Mouse (Mus musculus) gastrocnemius, adult 8-10 months (tissue): ENCODE data around the gene Cend1. TPM values are rescaled to one million over a fixed set of nuclear protein-coding genes. Genes with fewer than 3 reads are reported as not detected.
A peak's percentile ranks its signal among the peaks of the same experiment; 100 is the strongest.

Experiments
- DNase-seq, 2 experiments: peaks; one replicate each; pipeline ENCODE4 v3.0.0; 2022; ENCODE audit warnings: low spot score in 2 of 2
- total RNA-seq, 4 experiments: library from RNA; stranded (reverse); gene quantifications; 2 replicates each; pipeline ENCODE4 v1.2.4; 2022

The Cend1 gene
- total RNA-seq, 4 experiments from 2014 or later = 0.16 to 0.48 TPM; not detected in 2

- no peak for DNase-seq
Measured at GRCm38 (mm10) chr7:141394158-141394557, 35.1 kb downstream of the Cend1 start.

- DNase-seq = no peak
Measured at GRCm38 (mm10) chr7:141392552-141393222, 36.6 kb downstream of the Cend1 start.

- peak; percentile 91 for DNase-seq
Measured at GRCm38 (mm10) chr7:141391625-141392551, 37.4 kb downstream of the Cend1 start, which contains the start of gene Taldo1. Gene Taldo1, plus strand, starts transcription at chr7:141392199.

DNA sequence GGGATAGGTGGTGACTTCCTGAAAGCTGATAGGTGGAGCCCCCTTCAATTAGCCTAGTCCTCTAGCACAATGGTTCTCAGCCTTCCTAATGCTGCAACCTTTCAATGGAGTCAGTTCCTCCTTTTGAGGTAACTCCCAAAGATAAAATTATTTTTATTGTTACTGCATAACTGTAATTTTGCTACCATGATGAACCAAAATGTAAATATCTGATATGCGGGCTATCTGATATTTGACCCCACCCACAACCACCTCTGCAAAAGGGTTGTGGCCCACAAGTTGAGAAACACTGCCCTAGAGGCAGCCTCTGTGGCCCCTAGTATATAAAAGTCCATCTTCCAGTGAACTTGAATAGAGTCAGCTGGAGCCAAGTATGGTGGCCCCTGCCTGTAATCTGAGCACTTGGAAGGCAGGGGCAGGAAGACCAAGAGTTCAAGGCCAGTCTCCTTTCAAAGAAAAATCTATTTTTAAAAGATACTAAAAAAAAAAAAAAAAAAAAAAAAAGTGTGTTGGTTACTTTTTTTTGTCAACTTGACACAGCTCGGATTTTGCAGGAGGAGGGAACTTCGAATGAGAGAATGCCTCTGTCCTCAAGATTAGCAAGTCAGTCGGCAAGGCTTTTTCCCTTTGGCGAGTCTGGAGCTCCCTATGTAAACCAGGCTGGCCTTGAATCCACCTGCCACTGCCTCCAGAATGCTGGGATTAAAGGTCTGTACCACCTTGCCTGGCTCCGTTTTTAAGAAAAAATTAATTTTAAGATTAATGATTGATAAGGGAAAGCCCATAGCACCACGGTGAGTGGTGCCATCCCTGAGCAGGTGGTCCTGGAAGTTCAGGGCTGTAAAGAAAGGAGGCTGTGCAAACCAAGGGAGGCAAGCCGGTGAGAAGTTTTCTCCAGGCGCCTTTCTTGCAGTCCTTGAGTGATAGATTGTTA, 38.7 kb downstream of the Cend1 start:
- DNase-seq = no peak

- DNase-seq = no peak
Measured at GRCm38 (mm10) chr7:141388487-141389109, 40.7 kb downstream of the Cend1 start.

DNA sequence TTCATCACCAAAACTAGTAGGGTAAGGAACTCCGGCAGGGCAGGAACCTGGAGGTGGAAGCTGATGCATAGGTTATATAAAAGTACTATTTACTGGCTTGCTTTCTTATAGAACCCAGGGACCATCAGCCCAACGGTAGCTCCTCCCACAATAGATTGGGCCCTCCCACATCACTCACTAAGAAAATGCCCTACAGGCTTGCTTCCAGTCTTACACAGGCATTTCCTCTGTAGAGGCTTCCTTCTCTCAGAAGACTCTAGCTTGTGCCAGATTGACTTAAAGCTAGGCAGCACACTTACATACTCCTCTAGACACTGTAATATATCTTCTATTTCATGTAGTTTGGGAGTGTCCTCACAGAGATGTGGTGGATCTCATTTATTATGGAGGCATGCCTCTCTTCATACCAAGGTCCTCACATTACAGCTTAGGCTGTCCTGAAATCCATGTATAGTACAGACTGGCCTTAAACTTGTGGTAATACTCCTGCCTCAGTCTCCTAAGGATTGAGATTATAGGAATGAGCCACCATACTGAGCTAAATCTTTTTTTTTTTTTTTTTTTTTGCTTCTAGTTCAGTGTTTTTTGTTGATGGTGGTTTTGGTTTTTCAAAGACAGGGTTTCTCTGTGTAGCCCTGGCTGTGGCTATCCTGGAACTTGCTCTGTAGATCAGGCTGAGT, 41.3 kb downstream of the Cend1 start:
- DNase-seq = no peak

DNA sequence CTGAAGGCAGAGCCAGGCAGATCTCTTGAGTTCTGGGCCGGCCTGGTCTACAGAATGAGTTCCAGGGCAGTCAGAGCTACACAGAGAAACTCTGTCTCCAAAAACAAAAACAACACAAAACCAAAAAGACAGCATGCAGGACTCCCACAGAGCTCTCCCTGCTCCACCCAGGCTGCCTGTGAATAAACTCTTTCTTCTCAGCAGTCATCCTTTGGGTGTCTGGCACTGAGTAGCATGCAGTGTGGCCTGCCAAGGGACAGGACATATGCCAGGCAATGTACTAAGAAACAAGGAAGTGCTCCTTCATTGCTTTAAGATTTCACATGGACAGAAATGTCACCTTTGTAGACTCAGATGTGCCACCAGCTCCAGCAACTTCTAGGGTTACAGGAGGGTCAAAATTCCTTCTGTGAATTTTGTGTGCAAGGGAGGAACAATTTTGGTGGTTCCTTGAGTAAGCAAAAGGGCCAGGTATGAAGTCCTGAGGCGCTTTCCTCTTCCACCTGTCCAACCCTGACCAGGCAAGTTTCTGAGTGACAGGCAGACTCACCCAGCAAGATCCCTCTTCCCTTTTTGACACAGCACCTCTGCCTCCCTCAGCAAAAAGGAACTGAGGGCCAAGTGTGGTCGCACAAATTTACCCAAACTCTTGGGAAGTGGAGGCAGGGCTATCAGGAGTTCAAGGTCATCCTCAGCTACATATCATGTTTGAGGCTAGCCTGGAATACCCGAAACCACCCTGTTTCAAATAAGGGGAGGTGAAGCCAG, 48.0 kb downstream of the Cend1 start:
- no peak for DNase-seq

DNA sequence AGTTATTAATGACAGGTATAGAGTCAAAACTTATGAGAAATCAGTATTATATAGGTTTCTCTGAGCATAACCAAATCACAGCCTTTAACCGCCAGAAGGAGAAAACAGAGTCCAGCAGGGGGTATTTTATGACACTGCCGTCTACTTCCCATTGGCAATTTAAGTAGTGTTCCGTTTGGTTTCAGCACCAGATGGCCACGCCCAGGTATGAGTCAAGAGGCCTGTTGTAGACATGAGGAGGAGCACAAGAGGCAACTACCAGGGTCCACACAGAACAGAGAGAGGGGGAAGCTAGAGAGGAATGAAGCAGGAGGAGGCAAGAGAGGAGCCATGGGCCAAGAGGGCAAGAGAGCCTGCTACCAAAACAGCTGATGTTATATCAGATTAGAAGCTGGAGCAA, 49.7 kb downstream of the Cend1 start:
- no peak for DNase-seq

Other genes starting within 250 kb of the Cend1 start
- gene Hras, start 235.5 kb downstream of the Cend1 start, total RNA-seq = 100 to 1,000 TPM; 112 to 158 (median 132) TPM
- gene Lrrc56, start 235.3 kb downstream of the Cend1 start, total RNA-seq = 1 to 10 TPM; 1.4 to 2.5 (median 2.0) TPM
- gene Lmntd2, start 215.4 kb downstream of the Cend1 start, total RNA-seq = not detected
- gene Rassf7, start 213.6 kb downstream of the Cend1 start, total RNA-seq = under 1 TPM in 2 of 4 experiments, not detected in 2; 0.38 to 0.56 TPM
- gene Phrf1, start 200.7 kb downstream of the Cend1 start, total RNA-seq = 10 to 100 TPM; 16.8 to 25.3 (median 19.4) TPM
- gene Irf7, start 163.0 kb downstream of the Cend1 start, total RNA-seq = under 1 TPM; 0.27 to 0.80 (median 0.50) TPM
- not detected for gene Cdhr5, start 152.7 kb downstream of the Cend1 start, total RNA-seq
- gene Sct, start 150.4 kb downstream of the Cend1 start, total RNA-seq = not detected
- not detected for gene Drd4, start 137.5 kb downstream of the Cend1 start, total RNA-seq
- 10 to 100 TPM; 10.6 to 15.1 (median 12.7) TPM for gene Deaf1, start 101.8 kb downstream of the Cend1 start, total RNA-seq
- 10 to 100 TPM in 3 of 4 experiments, 1 to 10 TPM in 1; 9.1 to 11.5 (median 11.3) TPM for gene Tmem80, start 101.8 kb downstream of the Cend1 start, total RNA-seq
- 1 to 10 TPM; 1.3 to 3.4 (median 2.2) TPM for gene Eps8l2, start 90.6 kb downstream of the Cend1 start, total RNA-seq
- gene Taldo1, start 37.3 kb downstream of the Cend1 start, total RNA-seq = 10 to 100 TPM; 81.4 to 87.7 (median 84.4) TPM
- gene Gatd1, start 15.4 kb downstream of the Cend1 start, total RNA-seq = 1 to 10 TPM; 6.5 to 9.8 (median 7.8) TPM
- gene Slc25a22, start 8.4 kb upstream of the Cend1 start, total RNA-seq = 10 to 100 TPM; 14.5 to 19.5 (median 14.7) TPM
- under 1 TPM; 0.07 to 0.51 (median 0.19) TPM for gene Pidd1, start 14.5 kb upstream of the Cend1 start, total RNA-seq
- gene Rplp2, start 17.9 kb upstream of the Cend1 start, total RNA-seq = 100 to 1,000 TPM; 719 to 844 (median 773) TPM
- 100 to 1,000 TPM; 250 to 384 (median 284) TPM for gene Pnpla2, start 25.7 kb upstream of the Cend1 start, total RNA-seq
- 10 to 100 TPM in 1 of 4 experiments, 1 to 10 TPM in 3; 3.3 to 11.4 (median 6.9) TPM for gene Cracr2b, start 31.6 kb upstream of the Cend1 start, total RNA-seq
- gene Cd151, start 37.9 kb upstream of the Cend1 start, total RNA-seq = 10 to 100 TPM; 78.2 to 98.0 (median 86.2) TPM
- 10 to 100 TPM; 57.4 to 68.5 (median 63.7) TPM for gene Polr2l, start 45.6 kb upstream of the Cend1 start, total RNA-seq
- 10 to 100 TPM in 2 of 4 experiments, 1 to 10 TPM in 2; 8.1 to 15.1 (median 11.9) TPM for gene Tspan4, start 45.7 kb upstream of the Cend1 start, total RNA-seq
- 10 to 100 TPM in 3 of 4 experiments, 1 to 10 TPM in 1; 9.2 to 14.9 (median 13.0) TPM for gene Chid1, start 110.4 kb upstream of the Cend1 start, total RNA-seq
- gene Ap2a2, start 132.7 kb upstream of the Cend1 start, total RNA-seq = 10 to 100 TPM; 54.7 to 64.8 (median 63.0) TPM
- not detected for gene Muc6, start 225.8 kb upstream of the Cend1 start, total RNA-seq